Mouse (Mus musculus): ENCODE data around the gene Fcgr1.
"Not testable (repeated sequence)": the region's sequence is repeated elsewhere in the genome, so short reads cannot be mapped to it uniquely, and the experiment has no call there.

The Fcgr1 gene

GRCm38 (mm10) chr3:96323806-96324205 is 30.0 kb upstream of the Fcgr1 start:
- DNase-seq, result not testable (repeated sequence)

- DNase-seq, result no peak
Measured at GRCm38 (mm10) chr3:96322609-96323008, 28.8 kb upstream of the Fcgr1 start.

- no peak for DNase-seq
Measured at GRCm38 (mm10) chr3:96321891-96322290, 28.1 kb upstream of the Fcgr1 start.

DNA sequence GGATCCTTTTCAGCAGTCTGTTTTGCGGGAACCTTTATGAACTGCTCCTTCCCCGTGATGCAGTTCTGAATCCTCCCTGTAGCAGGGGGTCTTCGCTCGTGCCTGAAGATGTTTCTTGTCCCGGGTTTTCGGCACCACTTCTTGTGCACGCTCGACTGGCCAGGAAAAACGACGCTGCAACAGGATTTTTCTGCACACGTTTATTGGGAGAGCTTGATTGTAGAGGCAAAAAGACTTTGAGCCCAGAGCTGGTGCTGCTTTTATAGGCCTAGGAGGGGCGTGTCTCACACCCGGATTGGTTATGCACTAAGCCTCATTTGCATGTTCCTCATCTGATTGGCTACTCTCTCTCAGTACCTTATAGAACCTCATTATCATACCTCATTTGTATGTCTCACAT is 26.2 kb upstream of the Fcgr1 start:
- DNase-seq, result not testable (repeated sequence)

GRCm38 (mm10) chr3:96312341-96313098 is 18.8 kb upstream of the Fcgr1 start:
- no peak for DNase-seq

DNA sequence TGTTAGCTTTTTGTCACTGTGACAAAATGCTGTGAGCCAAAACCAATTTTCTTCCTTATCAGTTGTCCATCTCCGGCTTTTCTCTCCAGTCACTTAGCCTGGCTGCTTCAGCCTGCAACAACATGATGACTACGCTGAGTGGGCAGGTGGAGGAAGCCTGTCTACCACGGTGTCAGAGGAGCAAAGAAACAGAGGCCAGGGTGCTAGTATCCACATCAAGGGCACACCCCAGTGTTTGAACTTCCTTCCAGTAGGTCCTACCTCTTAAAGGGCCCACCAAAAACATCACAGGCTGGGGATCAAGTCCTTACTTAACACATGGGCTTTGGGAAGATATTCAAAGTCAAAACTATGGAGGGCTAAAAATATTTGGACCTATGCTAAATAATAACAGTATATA is 15.7 kb upstream of the Fcgr1 start:
- no peak for DNase-seq

GRCm38 (mm10) chr3:96306506-96306905 is 12.7 kb upstream of the Fcgr1 start:
- no peak for DNase-seq

- no peak for DNase-seq
Measured at GRCm38 (mm10) chr3:96302076-96302475, 8.3 kb upstream of the Fcgr1 start.

- no peak for DNase-seq
Measured at GRCm38 (mm10) chr3:96300706-96301529, 7.1 kb upstream of the Fcgr1 start.

- no peak for DNase-seq
Measured at GRCm38 (mm10) chr3:96299562-96299961, 5.8 kb upstream of the Fcgr1 start.

- DNase-seq, result no peak
Measured at GRCm38 (mm10) chr3:96298360-96298759, 4.6 kb upstream of the Fcgr1 start.

- no peak for DNase-seq
Measured at GRCm38 (mm10) chr3:96293368-96293767, 401 bp downstream of the Fcgr1 start.

- no peak for DNase-seq
Measured at GRCm38 (mm10) chr3:96292641-96293040, 1.1 kb downstream of the Fcgr1 start.

DNA sequence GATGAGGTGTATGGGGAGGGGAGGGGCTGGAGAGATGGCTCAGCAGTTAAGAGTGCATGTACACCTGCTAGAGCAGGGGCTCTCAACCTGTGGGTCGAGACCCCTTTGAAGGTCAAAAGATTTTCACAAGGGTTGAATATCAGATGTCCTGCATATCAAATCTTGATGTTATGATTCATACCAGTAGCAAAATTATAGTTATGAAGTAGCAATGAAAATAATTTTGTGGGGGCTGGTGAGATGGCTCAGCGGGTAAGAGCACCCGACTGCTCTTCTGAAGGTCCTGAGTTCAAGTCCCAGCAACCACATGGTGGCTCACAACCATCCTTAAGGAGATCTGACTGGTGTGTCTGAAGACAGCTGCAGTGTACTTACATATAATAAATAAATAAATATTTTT is 3.0 kb downstream of the Fcgr1 start:
- not testable (repeated sequence) for DNase-seq

GRCm38 (mm10) chr3:96289201-96289600 is 4.6 kb downstream of the Fcgr1 start:
- DNase-seq, result no peak

DNA sequence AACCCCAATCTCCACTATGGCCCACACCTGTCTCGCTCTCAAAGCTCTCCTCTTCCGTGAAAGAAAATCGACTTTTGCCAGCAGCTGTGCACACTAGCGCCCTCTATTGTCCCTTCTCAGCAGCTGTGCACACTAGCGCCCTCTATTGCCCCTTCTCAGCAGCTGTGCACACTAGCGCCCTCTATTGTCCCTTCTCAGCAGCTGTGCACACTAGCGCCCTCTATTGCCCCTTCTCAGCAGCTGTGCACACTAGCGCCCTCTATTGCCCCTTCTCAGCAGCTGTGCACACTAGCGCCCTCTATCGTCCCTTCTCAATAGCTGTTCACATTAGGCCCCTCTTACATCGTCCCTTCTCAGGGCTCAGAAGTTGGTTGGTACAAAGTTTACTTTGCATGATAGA is 6.4 kb downstream of the Fcgr1 start:
- DNase-seq, result not testable (repeated sequence)

DNA sequence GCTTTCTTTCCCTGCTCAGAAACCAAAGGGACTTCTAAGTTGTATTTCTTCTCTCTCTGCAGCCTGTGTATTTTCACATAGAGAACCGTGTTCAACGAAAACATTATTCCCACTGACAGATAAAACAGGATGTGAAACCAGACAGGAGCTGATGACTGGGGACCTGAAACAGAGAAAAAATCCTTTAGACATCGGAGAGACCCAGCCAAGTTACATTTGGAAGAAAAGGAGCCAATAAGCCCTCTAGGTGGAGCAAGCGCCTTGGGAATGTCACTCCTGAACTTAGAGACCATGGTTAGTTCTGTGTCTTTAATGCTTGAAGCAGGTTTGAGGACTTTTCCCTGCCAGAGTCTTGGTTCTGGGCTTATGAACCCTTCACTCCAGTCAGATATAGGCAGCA is 9.3 kb downstream of the Fcgr1 start:
- no peak for DNase-seq

- DNase-seq, result no peak
Measured at GRCm38 (mm10) chr3:96280660-96281059, 13.1 kb downstream of the Fcgr1 start.

GRCm38 (mm10) chr3:96277800-96278624 is 15.8 kb downstream of the Fcgr1 start:
- peak; percentile 80 for DNase-seq

GRCm38 (mm10) chr3:96277428-96277799 is 16.4 kb downstream of the Fcgr1 start:
- no peak for DNase-seq

GRCm38 (mm10) chr3:96273591-96274465 is 19.9 kb downstream of the Fcgr1 start:
- no peak for DNase-seq

Measured in kidney, adult 11 months (tissue).